Mouse (Mus musculus): ENCODE measurements around the gene Ewsr1.

Ewsr1 gene

DNA sequence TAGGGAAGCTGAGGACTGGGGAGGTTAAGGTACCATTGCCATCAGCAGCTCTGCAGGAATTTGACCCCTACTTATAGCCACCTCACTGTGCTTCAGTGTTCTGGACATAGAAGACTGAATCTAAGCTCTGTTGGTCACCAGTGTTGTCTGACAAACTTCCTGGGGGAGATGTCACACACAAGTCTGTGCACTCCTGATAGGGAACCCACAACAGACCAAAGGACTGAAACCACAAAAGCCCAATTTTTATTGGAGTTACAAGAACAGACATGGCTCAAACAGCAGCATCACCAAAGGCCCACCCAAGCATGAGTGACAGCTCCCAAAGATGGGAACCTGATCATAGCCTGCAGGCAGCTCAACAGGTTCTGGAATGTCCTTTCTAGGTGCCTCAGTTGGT is 32.0 kb downstream of the Ewsr1 start:
- POLR2A ChIA-PET: interaction anchor here in 3 of 4 experiments (0.6 to 14.6 kb wide), 8 partner anchors 9 to 32 kb away, joined by 3 to 359 read pairs (median 12); partner anchors contain the start of genes Ewsr1 (in 2 of the 3) and Rhbdd3 (in 2 of the 3)
- CTCF ChIA-PET: interaction anchor here in 2 of 4 experiments (0.6 to 1.1 kb wide), 2 partner anchors 22 to 1684 kb away, joined by 3 read pairs; no protein-coding TSS in a partner anchor

DNA sequence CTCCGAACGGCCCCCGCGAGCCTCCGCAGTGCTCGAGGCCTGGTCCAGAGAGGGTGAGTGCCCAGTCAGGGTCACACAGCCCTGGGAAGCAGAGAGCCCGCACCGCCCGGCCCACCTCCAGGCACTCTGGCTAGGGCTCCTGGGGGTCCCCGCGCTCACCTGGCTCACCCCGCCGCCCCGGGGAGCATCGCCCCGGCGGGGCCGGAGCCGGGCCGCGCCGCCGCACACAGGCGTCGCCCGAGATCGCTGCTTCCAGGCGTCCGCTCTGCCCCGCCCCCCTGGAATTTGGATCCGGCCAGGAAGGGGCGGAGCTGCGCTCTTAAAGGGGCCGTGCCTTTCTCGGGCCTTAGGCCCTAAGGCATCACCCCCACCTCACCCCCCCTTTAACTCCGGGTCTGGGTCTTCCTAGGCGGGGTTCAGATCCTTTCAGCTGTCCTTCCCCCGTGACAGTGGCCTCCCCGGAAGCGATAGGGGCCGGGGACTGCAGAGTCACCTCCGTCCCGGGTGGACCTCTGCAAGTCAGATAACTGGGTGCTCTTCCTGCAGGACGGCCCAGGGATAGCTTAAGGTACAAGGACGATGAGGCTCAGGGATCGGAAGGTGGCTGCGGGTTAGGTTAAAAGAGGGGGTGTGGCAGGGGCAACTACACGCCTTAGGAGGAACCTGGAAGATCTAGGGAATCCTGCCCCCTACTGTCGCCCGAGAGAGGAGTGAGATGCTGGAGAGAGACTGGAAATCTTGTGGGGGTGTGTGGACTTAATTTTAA is 33.8 kb downstream of the Ewsr1 start, which contains the start of gene Gas2l1:
Gas2l1 (minus strand) TSS at position 272 of the 766 bp plus-strand sequence.
- CTCF ChIA-PET: interaction anchor here (0.5 to 2.0 kb wide), 35 partner anchors 9 to 1038 kb away, joined by 3 to 11 read pairs (median 4); partner anchors contain the start of genes Ap1b1 (in 1 of the 4), Ewsr1 (in 1 of the 4) and Rhbdd3 (in 1 of the 4)
- POLR2A ChIA-PET: interaction anchor here (0.7 to 14.6 kb wide), 37 partner anchors 9 to 798 kb away, joined by 3 to 359 read pairs (median 4); partner anchors contain the start of genes Ewsr1 (in 3 of the 4), Rhbdd3 (in 3 of the 4) and Ap1b1 (in 1 of the 4)

DNA sequence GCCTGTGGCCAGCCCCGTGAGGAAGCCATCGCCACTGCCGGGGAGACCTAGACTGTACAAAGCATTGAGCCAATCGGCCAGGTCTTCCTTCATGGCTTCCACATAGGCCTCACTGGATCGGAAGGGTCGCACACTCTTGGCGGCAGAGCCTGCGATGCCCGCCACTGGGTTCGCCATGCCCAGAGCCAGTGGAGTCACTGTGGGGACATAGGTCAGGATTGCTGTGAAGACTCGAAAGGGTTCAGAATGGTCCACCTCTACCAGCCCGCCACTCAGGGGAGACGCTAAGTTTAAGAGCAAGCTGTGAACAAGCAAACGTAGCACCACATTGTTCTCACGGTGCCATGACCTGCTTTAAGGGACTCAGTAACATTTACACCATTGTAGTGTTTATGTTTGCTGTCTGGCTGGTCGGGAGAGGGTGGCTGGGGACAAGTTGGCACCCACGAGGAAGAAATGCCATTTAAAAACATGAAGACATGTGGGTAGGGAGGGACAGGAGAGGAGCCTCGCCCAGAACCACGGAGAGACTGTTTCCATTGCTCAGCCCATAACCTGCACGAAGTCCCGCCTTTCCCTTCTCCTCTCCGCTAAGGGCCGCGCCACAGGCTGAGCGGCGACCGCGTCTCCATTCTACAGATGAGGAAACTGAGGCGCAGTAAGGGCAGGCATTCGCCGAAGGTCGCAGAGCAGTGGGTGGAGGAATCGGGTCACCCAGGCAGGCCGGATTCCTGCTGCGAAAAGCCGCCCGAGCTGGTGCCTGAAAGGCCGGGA is 34.6 kb downstream of the Ewsr1 start:
- ChIA-PET CTCF (interaction anchor here (0.7 to 2.0 kb wide), 21 partner anchors 9 to 1037 kb away, joined by 3 to 11 read pairs (median 4); partner anchors contain the start of genes Ap1b1 (in 1 of the 4), Ewsr1 (in 1 of the 4) and Rhbdd3 (in 1 of the 4)), POLR2A (interaction anchor here (0.8 to 14.6 kb wide), 28 partner anchors 9 to 420 kb away, joined by 3 to 359 read pairs (median 5); partner anchors contain the start of genes Ewsr1 (in 3 of the 4) and Rhbdd3 (in 3 of the 4))

DNA sequence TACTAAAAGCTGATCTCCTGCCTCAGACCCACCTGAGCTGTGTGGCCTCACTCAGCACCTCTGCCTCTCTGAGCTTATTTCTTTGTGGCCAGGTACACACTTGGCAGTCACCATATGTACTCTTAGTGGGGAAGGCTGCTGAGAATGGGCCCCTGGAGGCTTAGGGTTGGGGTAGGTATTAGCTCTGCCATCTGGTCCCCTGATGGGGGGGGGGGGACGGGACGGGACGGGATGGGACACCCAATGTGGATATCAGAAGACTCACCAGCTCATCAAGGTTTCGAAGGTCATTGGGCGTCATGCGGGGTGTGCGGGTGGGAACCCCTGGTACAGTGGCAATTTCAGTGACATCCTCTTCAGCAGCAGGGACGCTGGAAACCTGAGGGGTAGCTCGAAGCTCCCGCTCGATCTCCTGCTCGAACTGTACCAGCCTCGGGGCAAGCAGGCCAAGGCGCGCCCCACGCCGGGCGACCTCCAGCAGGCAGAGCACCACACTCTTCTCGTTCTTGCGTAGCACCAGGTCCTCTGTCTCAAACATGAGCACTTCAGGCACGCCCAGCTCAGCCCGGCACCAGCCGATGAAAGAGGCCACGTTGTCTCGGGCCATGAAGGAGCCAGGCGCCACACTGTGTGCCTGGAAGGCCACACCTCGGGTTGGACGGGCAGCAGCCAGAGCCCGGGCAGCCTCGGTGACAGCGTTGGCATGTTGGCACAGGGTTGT is 35.3 kb downstream of the Ewsr1 start:
- POLR2A ChIA-PET: interaction anchor here (0.6 to 14.6 kb wide), 24 partner anchors 8 to 1638 kb away, joined by 3 to 359 read pairs (median 4); partner anchors contain the start of genes Ewsr1 (in 4 of the 4), Rhbdd3 (in 4 of the 4), Ap1b1 (in 1 of the 4) and Nipsnap1 (in 1 of the 4)
- CTCF ChIA-PET: interaction anchor here in 3 of 4 experiments (0.6 to 2.0 kb wide), 12 partner anchors 12 to 91 kb away, joined by 3 to 11 read pairs (median 4); partner anchors contain the start of gene Ewsr1 (in 1 of the 3)

DNA sequence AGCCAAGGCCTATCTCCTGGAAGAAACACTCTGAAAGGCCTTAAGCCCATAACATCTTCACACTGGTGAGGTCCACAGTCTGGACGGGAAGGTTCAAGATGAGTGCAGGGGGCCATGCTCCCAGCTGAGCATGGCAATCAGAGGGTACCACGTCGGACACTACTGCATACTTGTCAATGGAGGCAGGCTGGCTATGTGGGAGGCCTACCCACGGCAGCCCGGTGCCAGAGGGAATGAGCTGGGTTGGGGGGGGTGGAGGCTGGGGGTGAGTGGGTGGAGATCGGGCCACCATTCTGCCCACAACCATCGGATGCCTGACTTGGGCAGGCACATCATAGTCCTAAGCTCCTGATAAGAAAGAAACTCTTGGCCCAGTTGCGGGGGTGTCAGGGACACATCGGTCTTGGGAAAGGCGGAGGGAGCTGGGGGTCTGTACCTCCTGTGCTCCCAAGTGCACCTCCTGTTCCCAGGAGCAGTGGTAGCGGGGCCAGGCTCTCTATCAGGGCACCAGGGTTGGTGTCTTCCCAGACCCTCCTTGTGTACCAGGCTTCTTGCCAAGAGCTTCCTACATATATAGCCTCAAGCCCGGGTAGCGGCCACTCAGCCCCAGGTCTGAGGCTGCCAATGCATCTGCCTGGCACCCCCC is 36.1 kb downstream of the Ewsr1 start:
- CTCF ChIA-PET: interaction anchor here in 3 of 4 experiments (0.6 to 1.6 kb wide), 14 partner anchors 10 to 208 kb away, joined by 3 to 15 read pairs (median 4); partner anchors contain the start of gene Ewsr1 (in 1 of the 3)

DNA sequence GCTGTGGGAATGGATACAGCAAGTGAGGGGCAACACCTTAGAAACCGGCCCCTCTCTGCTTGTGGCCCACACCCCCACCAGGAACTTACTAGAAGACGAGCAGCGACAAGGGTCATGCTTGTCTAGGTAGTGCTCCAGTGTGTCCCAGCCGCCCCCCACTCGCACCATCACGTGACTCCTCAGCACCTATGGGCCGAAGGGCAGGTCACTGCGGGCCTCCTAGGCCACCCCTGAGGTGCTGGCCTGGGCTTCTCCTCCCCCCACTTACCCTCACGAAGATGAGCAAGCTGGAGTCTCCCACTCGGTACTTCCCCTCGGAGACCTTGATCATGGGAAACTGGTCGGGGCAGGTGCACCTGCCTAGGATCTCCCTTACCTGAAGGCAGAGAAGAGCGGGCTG is 36.7 kb downstream of the Ewsr1 start:
- ChIA-PET POLR2A (interaction anchor here (0.6 to 14.6 kb wide), 38 partner anchors 8 to 1099 kb away, joined by 3 to 359 read pairs (median 4); partner anchors contain the start of genes Ewsr1 (in 4 of the 4), Rhbdd3 (in 4 of the 4), Ap1b1 (in 1 of the 4) and Nf2 (in 1 of the 4)), CTCF (interaction anchor here in 3 of 4 experiments (0.6 to 1.6 kb wide), 10 partner anchors 10 to 209 kb away, joined by 3 to 15 read pairs (median 4); no protein-coding TSS in a partner anchor)

More for the DNA sequence above, 36.1 kb downstream of the Ewsr1 start:
- POLR2A ChIA-PET: interaction anchor here (0.6 to 14.6 kb wide), 32 partner anchors 8 to 1639 kb away, joined by 3 to 359 read pairs (median 4); partner anchors contain the start of genes Ewsr1 (in 4 of the 4), Rhbdd3 (in 4 of the 4), Ap1b1 (in 1 of the 4) and Nf2 (in 1 of the 4)

DNA sequence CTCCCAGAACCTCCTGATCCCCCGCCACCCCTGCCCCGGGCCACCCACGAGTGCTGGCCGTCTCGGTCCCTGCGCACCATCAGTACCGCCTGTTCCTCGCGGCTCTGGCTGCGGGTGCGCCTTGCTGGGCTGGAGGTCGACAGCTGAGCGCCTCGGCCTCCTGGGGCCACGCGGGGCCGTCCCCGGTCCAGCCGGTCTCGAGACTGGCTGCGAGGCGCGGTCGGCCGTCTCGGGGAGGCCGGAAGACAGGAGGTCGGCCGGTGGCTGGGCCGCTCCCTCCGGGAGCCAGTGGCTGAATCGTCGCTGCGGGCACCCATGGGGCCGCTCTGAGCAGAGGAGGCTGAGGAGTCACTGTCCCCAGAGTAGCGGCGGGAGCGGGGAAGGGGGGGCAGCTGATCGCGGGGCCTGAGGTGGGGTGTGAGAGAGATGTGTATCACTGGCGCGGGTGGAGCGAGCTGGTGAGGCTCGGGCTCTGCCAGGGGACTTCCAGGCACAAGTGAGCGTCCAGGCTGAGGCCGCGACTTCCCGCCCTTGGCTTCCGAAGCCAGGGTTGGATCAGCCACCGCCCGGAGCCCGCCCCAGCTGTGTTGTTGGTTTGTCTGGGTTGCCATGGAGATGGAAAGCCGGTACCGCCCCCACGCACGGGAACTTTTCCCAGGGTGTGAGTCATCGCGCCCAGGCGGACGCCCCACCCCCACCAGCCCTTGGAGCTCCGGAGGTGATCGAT is 37.5 kb downstream of the Ewsr1 start:
- POLR2A ChIA-PET: interaction anchor here (0.5 to 14.6 kb wide), 34 partner anchors 7 to 1098 kb away, joined by 3 to 359 read pairs (median 5); partner anchors contain the start of genes Ewsr1 (in 4 of the 4), Rhbdd3 (in 4 of the 4), Ap1b1 (in 1 of the 4) and Nf2 (in 1 of the 4)
- CTCF ChIA-PET: interaction anchor here in 2 of 4 experiments (0.7 to 1.6 kb wide), 12 partner anchors 13 to 179 kb away, joined by 3 to 4 read pairs (median 3); no protein-coding TSS in a partner anchor

DNA sequence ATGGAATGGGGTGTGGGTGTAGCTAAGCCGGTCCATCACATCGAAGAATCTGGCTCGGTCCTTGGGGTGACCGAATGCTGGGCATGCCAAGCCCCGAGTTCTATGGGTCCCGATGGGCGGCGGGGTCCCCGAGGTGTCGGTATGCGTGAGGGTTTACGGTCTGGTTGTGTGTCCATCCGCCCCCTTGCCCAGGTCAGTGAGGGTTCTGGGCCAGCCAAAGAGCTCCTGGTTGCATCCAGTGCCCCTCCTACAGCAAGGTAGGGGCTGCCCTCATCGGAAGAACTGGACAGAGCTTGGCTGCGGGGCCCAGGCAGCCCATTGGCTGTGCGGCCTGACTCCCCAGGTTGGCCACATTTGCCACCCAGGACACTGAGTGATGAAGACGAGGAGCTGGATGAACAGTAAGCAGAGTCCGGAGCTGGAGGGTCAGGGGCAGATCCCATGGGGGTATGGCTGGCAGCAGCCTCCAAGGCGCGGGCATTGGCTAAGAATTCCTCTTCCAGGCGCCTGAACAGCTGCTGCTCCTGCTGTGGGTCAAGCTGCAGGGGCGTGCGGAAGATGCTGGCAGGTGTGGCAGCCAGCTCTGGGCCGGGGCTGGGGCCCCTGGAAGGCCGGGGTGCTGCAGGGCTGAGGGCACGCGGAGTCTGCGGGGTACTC is 38.2 kb downstream of the Ewsr1 start:
- CTCF ChIA-PET: interaction anchor here in 3 of 4 experiments (1.1 to 1.6 kb wide), 10 partner anchors 13 to 178 kb away, joined by 3 to 13 read pairs (median 4); partner anchors contain the start of gene Nefh (in 1 of the 3)
- POLR2A ChIA-PET: interaction anchor here in 3 of 4 experiments (0.5 to 14.6 kb wide), 24 partner anchors 8 to 1097 kb away, joined by 3 to 359 read pairs (median 5); partner anchors contain the start of genes Ewsr1 (in 3 of the 3), Rhbdd3 (in 3 of the 3) and Pes1 (in 1 of the 3)

DNA sequence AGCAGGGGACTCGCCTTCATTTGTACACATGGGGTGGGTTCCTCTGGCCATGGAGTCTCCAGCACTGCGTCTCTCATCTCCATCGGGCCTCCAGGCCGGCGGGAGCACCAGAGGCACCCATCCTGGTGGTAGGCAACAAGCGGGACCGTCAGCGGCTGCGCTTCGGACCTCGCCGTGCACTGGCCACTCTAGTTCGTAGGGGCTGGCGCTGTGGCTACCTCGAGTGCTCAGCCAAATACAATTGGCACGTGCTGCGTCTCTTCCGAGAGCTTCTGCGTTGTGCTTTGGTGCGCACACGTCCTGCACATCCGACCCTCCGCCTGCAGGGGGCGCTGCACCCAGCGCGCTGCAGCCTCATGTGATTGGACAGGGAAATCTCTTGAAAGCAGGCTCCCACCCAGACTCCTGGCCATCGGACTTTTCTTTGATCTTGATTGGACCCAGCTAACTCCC is 39.3 kb downstream of the Ewsr1 start:
- ChIA-PET POLR2A (interaction anchor here (0.6 to 14.6 kb wide), 16 partner anchors 9 to 72 kb away, joined by 3 to 359 read pairs (median 14); partner anchors contain the start of genes Ewsr1 (in 3 of the 4) and Rhbdd3 (in 3 of the 4)), CTCF (interaction anchor here (0.5 to 2.2 kb wide), 27 partner anchors 9 to 1309 kb away, joined by 3 to 22 read pairs (median 3); partner anchors contain the start of genes Nefh (in 2 of the 4), Ewsr1 (in 1 of the 4) and Rhbdd3 (in 1 of the 4))

DNA sequence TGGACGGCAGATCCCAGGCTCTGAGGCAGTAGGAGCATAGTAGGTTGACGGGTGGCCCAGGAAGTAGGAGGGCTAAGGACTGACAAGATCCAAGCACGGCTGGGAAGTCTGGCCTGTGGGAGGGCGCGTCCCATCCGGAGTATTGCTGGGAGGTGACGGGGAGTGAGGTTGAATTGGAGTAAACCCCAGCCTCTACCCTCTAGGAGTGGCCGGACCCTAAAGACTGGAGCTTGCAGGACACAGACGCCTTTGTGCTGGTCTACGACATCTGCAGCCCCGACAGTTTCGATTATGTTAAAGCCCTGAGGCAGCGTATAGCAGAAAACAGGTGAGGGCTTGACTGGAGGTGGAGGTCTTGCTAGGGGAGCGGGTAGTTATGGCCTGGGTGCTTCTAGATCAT is 39.8 kb downstream of the Ewsr1 start:
- ChIA-PET CTCF (interaction anchor here in 3 of 4 experiments (0.5 to 2.2 kb wide), 22 partner anchors 8 to 1181 kb away, joined by 3 to 22 read pairs (median 4); partner anchors contain the start of genes Ewsr1 (in 1 of the 3), Nefh (in 1 of the 3) and Rhbdd3 (in 1 of the 3)), POLR2A (interaction anchor here in 3 of 4 experiments (0.6 to 14.6 kb wide), 15 partner anchors 8 to 112 kb away, joined by 3 to 359 read pairs (median 17); partner anchors contain the start of genes Ewsr1 (in 3 of the 3), Rhbdd3 (in 3 of the 3) and Nefh (in 1 of the 3))

DNA sequence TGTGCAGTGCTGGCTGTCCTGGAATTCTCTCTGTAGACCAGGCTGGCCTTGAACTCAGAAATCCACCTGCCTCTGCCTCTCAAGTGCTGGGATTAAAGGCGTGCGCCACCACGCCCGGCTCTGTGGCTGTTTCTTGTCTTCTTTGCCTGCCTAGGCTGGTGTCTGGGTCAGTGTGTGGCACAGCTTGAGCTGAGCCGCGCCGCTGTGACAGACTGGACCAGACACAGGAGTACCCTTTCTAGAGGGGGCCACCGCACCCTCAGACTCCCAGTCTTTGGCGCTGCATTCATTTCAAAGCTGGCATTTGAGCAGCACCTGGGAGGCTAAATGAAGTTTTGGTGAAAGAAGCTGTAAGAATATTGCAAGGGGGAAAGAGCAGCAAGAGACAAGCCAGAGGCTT is 40.3 kb downstream of the Ewsr1 start:
- ChIA-PET POLR2A (interaction anchor here (0.6 to 14.6 kb wide), 19 partner anchors 8 to 112 kb away, joined by 3 to 359 read pairs (median 7); partner anchors contain the start of genes Ewsr1 (in 2 of the 4), Rhbdd3 (in 2 of the 4) and Nefh (in 1 of the 4)), CTCF (interaction anchor here in 2 of 4 experiments (0.6 to 2.2 kb wide), 9 partner anchors 9 to 112 kb away, joined by 3 to 22 read pairs (median 4); partner anchors contain the start of genes Ewsr1 (in 1 of the 2), Nefh (in 1 of the 2) and Rhbdd3 (in 1 of the 2))

DNA sequence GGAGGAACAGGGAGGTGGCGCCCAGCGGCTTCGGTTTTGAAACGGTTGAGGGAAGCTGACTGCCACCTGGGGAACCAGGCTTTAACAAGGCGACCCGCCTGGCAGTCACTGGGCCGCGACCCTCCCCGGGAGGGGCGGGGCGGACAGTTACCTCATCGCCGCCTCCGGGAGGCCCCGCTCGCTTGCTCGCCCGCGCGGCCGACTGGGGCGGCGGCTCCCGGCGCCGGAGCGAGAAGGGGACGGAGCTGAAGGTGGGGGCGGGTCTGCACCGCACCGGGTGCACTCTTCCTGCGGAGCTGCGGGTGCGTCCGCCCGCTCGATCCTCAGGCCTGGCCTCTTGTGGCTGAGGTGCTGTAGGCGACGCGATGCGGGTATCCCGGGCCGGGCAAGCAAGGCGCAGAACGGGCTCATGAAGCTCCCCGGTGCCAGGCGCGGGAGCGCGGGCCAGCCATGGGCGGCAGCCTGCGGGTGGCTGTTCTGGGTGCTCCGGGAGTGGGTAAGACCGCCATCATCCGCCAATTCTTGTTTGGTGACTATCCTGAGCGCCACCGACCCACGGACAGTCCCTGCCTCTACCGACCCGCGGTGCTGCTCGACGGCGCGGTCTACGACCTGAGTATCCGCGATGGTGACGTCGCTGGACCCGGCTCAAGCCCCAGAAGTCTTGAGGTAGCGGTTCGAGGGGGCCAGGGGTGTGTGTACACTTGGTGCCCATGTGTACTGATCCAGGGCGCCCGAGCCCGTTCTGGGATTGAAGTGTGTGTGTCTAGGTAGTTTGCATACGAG is 41.0 kb downstream of the Ewsr1 start, which contains the start of gene Rasl10a:
Rasl10a (plus strand) TSS at position 273 of the 786 bp plus-strand sequence.
- CTCF ChIA-PET: interaction anchor here in 3 of 4 experiments (0.6 to 2.2 kb wide), 7 partner anchors 11 to 270 kb away, joined by 3 to 7 read pairs (median 3); no protein-coding TSS in a partner anchor
- POLR2A ChIA-PET: interaction anchor here (0.5 to 14.6 kb wide), 25 partner anchors 8 to 1127 kb away, joined by 3 to 359 read pairs (median 5); partner anchors contain the start of genes Ewsr1 (in 3 of the 4) and Rhbdd3 (in 3 of the 4)

DNA sequence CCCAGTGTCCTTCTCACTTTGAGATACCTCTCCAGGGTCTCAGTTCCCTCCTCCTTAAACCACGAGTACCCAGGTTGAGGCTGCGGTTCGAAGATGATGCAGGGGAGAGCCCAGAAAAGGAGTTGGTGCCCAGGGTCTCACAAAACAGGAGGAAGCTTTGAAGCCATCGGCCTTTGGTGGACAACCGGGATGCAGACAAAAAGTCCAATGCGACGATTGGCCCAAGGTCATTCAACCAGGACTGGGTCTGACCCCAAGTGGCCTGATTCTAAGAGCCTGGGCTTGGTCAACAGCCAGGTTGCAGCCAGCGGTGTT is 41.6 kb downstream of the Ewsr1 start:
- POLR2A ChIA-PET: interaction anchor here (0.5 to 14.6 kb wide), 20 partner anchors 8 to 1126 kb away, joined by 3 to 359 read pairs (median 8); partner anchors contain the start of genes Ewsr1 (in 3 of the 4), Rhbdd3 (in 3 of the 4) and Gas2l1 (in 1 of the 4)

More for the DNA sequence above, 41.6 kb downstream of the Ewsr1 start:
- CTCF ChIA-PET: interaction anchor here in 1 of 4 experiments (0.8 to 2.2 kb wide), 4 partner anchors 11 to 174 kb away, joined by 3 to 7 read pairs (median 4); no protein-coding TSS in a partner anchor

All from embryonic stem cell, embryonic (primary cell).